Mouse (Mus musculus): ENCODE measurements around the gene Lysmd4.

- TF ChIP-seq CTCF (IDR thresholded peaks at IDR 0.05; ENCODE audit: borderline replicate concordance, insufficient read depth, low read length) (no peak), POLR2A (IDR thresholded peaks at IDR 0.05; ENCODE audit: low read depth, low read length) (no peak)
Measured at GRCm38 (mm10) chr7:67213589-67213988, 8.8 kb upstream of the Lysmd4 start.

All from embryonic fibroblast, embryonic 13.5 days (primary cell).